Mouse (Mus musculus) gastrocnemius, postnatal 36 days (tissue): Measurements from ENCODE around the gene Faim. TPM values are rescaled to one million over a fixed set of nuclear protein-coding genes. Genes with fewer than 3 reads are reported as not detected.

ENCODE experiments used
- DNase-seq, 2 experiments: peaks; one replicate each; pipeline ENCODE4 v3.0.0; 2022
- intact Hi-C: fragments of 180-260 bp; cut with DNase I; formaldehyde crosslinking; loops from one replicate; pipeline ENCODE4 v1.15.1; 2025
- total RNA-seq, 2 experiments: library from RNA; stranded (reverse); gene quantifications; 2 replicates each; pipeline ENCODE4 v1.2.3; 2021

Faim gene
- total RNA-seq, 2 experiments from 2014 or later = 1.4 to 1.8 TPM

GRCm38 (mm10) chr9:98973101-98973521, 13.1 kb upstream of the Faim start:
- no peak for DNase-seq
- intact Hi-C loops = no loop called here

- intact Hi-C loops = no loop called here
- DNase-seq = no peak
Measured at GRCm38 (mm10) chr9:98973561-98973960, 12.6 kb upstream of the Faim start.

- DNase-seq = no peak
- intact Hi-C loops = no loop called here
Measured at GRCm38 (mm10) chr9:98974898-98975297, 11.3 kb upstream of the Faim start.

- intact Hi-C loops = no loop called here
Measured at GRCm38 (mm10) chr9:98976081-98976480, 10.1 kb upstream of the Faim start.

GRCm38 (mm10) chr9:98976520-98976919, 9.7 kb upstream of the Faim start:
- no peak for DNase-seq
- intact Hi-C loops = no loop called here

More at GRCm38 (mm10) chr9:98976081-98976480, 10.1 kb upstream of the Faim start:
- DNase-seq = no peak

GRCm38 (mm10) chr9:98979431-98980416, 6.4 kb upstream of the Faim start:
- DNase-seq = peak; percentile 74 to 81
- intact Hi-C loops = no loop called here

GRCm38 (mm10) chr9:98986476-98987096, 413 bp downstream of the Faim start:
- intact Hi-C loops = no loop called here
- DNase-seq = peak in 1 of 2 experiments; percentile 24

GRCm38 (mm10) chr9:98987131-98987530, 958 bp downstream of the Faim start:
- intact Hi-C loops = no loop called here

GRCm38 (mm10) chr9:98994103-98994502, 7.9 kb downstream of the Faim start:
- DNase-seq = no peak

More at GRCm38 (mm10) chr9:98987131-98987530, 958 bp downstream of the Faim start:
- no peak for DNase-seq

GRCm38 (mm10) chr9:98999881-99000339, 13.7 kb downstream of the Faim start:
- no peak for DNase-seq
- intact Hi-C loops = no loop called here

More at GRCm38 (mm10) chr9:98994103-98994502, 7.9 kb downstream of the Faim start:
- intact Hi-C loops = no loop called here

GRCm38 (mm10) chr9:99001326-99001725, 15.2 kb downstream of the Faim start:
- intact Hi-C loops = no loop called here
- no peak for DNase-seq

- DNase-seq = no peak
- intact Hi-C loops = no loop called here
Measured at GRCm38 (mm10) chr9:99009069-99009897, 23.1 kb downstream of the Faim start.

GRCm38 (mm10) chr9:99009898-99010199, 23.7 kb downstream of the Faim start:
- no peak for DNase-seq
- intact Hi-C loops = no loop called here

GRCm38 (mm10) chr9:99016301-99016700, 30.1 kb downstream of the Faim start:
- intact Hi-C loops = no loop called here

GRCm38 (mm10) chr9:99016759-99017158, 30.6 kb downstream of the Faim start:
- no peak for DNase-seq
- intact Hi-C loops = no loop called here

More at GRCm38 (mm10) chr9:99016301-99016700, 30.1 kb downstream of the Faim start:
- no peak for DNase-seq

GRCm38 (mm10) chr9:99017679-99018078, 31.5 kb downstream of the Faim start:
- no peak for DNase-seq
- intact Hi-C loops = no loop called here

GRCm38 (mm10) chr9:99021166-99021565, 35.0 kb downstream of the Faim start:
- no peak for DNase-seq
- intact Hi-C loops = no loop called here

- intact Hi-C loops = no loop called here
- no peak for DNase-seq
Measured at GRCm38 (mm10) chr9:99021751-99022150, 35.6 kb downstream of the Faim start.

- intact Hi-C loops = no loop called here
- DNase-seq = no peak
Measured at GRCm38 (mm10) chr9:99032031-99032430, 45.9 kb downstream of the Faim start.

- intact Hi-C loops = no loop called here
- no peak for DNase-seq
Measured at GRCm38 (mm10) chr9:99034111-99034510, 47.9 kb downstream of the Faim start.

GRCm38 (mm10) chr9:99035575-99035974, 49.4 kb downstream of the Faim start, which contains the start of gene Gm1123:
Gene Gm1123 (minus strand): TSS chr9:99035715.
- intact Hi-C loops = no loop called here
- DNase-seq = no peak
